Mouse (Mus musculus): Measurements from ENCODE around the gene Wdr75. TPM values are rescaled to one million over a fixed set of nuclear protein-coding genes. Genes with fewer than 3 reads are reported as not detected.

Wdr75 gene
- 77.5 TPM for total RNA-seq (2023)

DNA sequence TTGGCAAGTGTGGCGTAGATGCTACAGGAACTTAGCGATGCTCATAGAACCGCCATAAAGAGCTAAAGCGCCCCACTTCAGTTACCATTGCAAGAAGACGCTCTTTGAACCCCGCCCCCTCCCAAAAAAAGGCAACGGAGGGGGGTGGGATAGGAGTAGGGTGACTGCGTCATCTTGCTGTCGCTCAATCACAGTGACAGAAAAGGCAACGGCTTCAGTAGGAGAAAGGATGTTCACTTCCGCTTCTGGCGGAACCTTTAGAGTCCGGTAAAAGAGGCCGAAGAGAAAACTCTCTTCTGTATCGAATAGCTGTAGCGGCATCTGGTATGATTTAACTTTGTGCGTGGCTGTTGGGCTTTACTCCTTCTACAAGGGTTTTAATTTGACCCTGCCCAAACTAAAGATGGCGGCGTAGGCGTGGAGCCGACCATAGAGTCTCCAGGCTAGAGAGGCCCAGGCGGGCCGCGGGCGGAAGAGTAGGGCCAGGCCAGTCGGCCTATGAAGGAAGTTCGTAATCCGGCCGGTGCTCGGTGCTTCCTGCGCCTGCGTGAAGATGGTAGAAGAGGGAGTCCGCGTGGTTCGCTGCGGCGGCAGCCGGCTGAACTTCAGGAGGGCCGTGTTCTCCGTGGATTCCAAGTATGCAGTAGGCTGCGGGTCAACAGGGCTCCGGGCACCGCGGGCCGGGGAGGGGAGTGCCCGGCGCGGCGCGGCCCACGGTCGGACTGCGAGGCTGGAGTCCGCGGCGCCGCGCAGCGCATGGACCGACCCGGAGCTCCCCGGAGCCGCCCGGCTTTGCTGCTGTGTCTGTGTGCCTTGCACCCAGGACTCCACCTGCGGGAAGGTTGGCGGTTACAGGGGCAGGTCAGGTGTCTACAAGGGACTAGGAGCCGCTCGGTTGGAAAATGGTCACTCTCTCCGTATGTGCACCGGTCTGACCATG, at the start of gene Wdr75:
Gene Wdr75 (plus strand): TSS at position 198 of the 940 bp plus-strand sequence.

Other genes with a start within 250 kb of the Wdr75 start
- not detected for gene Gm5269, start 95.1 kb downstream of the Wdr75 start, total RNA-seq (2023)
- gene Slc40a1, start 131.4 kb downstream of the Wdr75 start, total RNA-seq (2023) = 4.0 TPM